ENCODE assay signal across 28 mouse cellular contexts in genomic region chr7:112371387-112371786, GRCm38 (mm10).
"Had no signal": no experiment of that assay in that cellular context is flagged by ENCODE, and none has a peak within 500 bp of the region (broad histone marks: within the 10 kb centered on the region; RNA-seq: fewer than 3 reads in every experiment).

No protein-coding gene starts in this region.

- H3K9me3 ChIP-seq: embryonic facial prominence, embryonic 10.5 days; embryonic facial prominence, embryonic 12.5 days; embryonic facial prominence, embryonic 13.5 days; embryonic facial prominence, embryonic 15.5 days; forebrain, embryonic 10.5 days; forebrain, embryonic 12.5 days; forebrain, embryonic 13.5 days; forebrain, embryonic 15.5 days had no signal

- H3K4me1 ChIP-seq: forebrain, embryonic 12.5 days; forebrain, embryonic 13.5 days; forebrain, embryonic 15.5 days had no signal

- H3K27me3 ChIP-seq: embryonic facial prominence, embryonic 12.5 days; embryonic facial prominence, embryonic 13.5 days; embryonic facial prominence, embryonic 15.5 days; forebrain, embryonic 15.5 days had no signal

- DNase-seq: cerebellum, adult 2 months; cerebellum, adult 8-10 months; cerebellum, adult 9-10 months; cerebellum, adult 9-11 months; cerebellum, postnatal 10 days; cerebellum, postnatal 14 days; cerebellum, postnatal 25 days; cerebellum, postnatal 36 days; embryo, embryonic 11 days; forebrain, postnatal 0 days; gastrocnemius, adult 2 months; gastrocnemius, postnatal 10 days; gastrocnemius, postnatal 14 days; gastrocnemius, postnatal 25 days; gastrocnemius, postnatal 36 days; heart, adult 11 months; heart, adult 18-20 months had no signal

- H3K9ac ChIP-seq: embryonic facial prominence, embryonic 12.5 days; embryonic facial prominence, embryonic 13.5 days; embryonic facial prominence, embryonic 15.5 days; forebrain, embryonic 12.5 days; forebrain, embryonic 13.5 days; forebrain, embryonic 15.5 days; forebrain, postnatal 0 days had no signal

- H3K4me3 ChIP-seq: embryonic facial prominence, embryonic 10.5 days; embryonic facial prominence, embryonic 12.5 days; embryonic facial prominence, embryonic 13.5 days; embryonic facial prominence, embryonic 15.5 days; erythroblast, embryonic 14.5 days; forebrain, embryonic 10.5 days; forebrain, embryonic 12.5 days; forebrain, embryonic 13.5 days; forebrain, embryonic 15.5 days; gastrocnemius, adult 2 months had no signal

- H3K4me2 ChIP-seq: embryonic facial prominence, embryonic 12.5 days; embryonic facial prominence, embryonic 13.5 days; embryonic facial prominence, embryonic 15.5 days; forebrain, embryonic 12.5 days; forebrain, embryonic 13.5 days; forebrain, embryonic 15.5 days had no signal

- ATAC-seq: forebrain, embryonic 13.5 days; forebrain, embryonic 14.5 days; forebrain, embryonic 15.5 days; forebrain, embryonic 16.5 days; forebrain, postnatal 0 days had no signal

- H3K27ac ChIP-seq: embryonic facial prominence, embryonic 10.5 days; embryonic facial prominence, embryonic 12.5 days; embryonic facial prominence, embryonic 13.5 days; embryonic facial prominence, embryonic 15.5 days; forebrain, embryonic 10.5 days; forebrain, embryonic 12.5 days; forebrain, embryonic 13.5 days; forebrain, embryonic 15.5 days; gastrocnemius, adult 2 months had no signal

- H3K36me3 ChIP-seq: embryonic facial prominence, embryonic 10.5 days; embryonic facial prominence, embryonic 12.5 days; embryonic facial prominence, embryonic 13.5 days; embryonic facial prominence, embryonic 15.5 days; forebrain, embryonic 10.5 days; forebrain, embryonic 12.5 days; forebrain, embryonic 15.5 days had no signal
